Mouse (Mus musculus): ENCODE measurements around the gene Lrmda.

DNA sequence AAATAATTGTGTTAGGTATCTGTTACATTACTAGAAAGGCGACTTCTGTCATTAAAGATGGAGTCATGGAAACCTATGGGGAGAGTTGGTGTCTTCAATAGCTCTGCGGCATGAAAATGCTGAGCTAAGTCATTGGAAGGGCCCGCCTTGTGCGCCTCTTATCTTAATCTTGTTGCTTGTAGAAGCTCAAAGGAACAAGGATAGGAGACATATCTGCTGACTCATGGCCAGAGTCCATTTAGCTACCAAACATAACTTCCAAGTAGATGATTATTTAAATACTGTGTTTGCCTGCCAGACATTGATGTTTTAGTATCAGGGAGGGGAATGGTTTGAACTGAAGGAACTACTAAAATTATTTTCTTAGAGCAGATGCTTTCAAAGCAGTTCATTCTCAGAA, 821.6 kb downstream of the Lrmda start:
- TF ChIP-seq CTCF (IDR thresholded peaks at IDR 0.05; ENCODE audit: low read depth, low read length) = no peak
- TF ChIP-seq POLR2A (IDR thresholded peaks at IDR 0.05; ENCODE audit: extremely low read depth, insufficient read depth, low read length) = no peak

All from liver, adult 2 months (tissue).